Mouse (Mus musculus): Measurements from ENCODE around the gene Wnt3a.

- no peak for TF ChIP-seq POLR2A (IDR thresholded peaks at IDR 0.05; ENCODE audit: borderline replicate concordance, extremely low read depth, insufficient read depth, insufficient read length, poor library complexity, severe bottlenecking)
- peak; percentile 77 for TF ChIP-seq CTCF (IDR thresholded peaks at IDR 0.05; ENCODE audit: borderline replicate concordance, extremely low read depth, insufficient read depth, insufficient read length)
Measured at GRCm38 (mm10) chr11:59330560-59330959, 40.0 kb upstream of the Wnt3a start.

All from brain, embryonic 14.5 days (tissue).